Mouse (Mus musculus): ENCODE data around the gene Rragb.

The Rragb gene

DNA sequence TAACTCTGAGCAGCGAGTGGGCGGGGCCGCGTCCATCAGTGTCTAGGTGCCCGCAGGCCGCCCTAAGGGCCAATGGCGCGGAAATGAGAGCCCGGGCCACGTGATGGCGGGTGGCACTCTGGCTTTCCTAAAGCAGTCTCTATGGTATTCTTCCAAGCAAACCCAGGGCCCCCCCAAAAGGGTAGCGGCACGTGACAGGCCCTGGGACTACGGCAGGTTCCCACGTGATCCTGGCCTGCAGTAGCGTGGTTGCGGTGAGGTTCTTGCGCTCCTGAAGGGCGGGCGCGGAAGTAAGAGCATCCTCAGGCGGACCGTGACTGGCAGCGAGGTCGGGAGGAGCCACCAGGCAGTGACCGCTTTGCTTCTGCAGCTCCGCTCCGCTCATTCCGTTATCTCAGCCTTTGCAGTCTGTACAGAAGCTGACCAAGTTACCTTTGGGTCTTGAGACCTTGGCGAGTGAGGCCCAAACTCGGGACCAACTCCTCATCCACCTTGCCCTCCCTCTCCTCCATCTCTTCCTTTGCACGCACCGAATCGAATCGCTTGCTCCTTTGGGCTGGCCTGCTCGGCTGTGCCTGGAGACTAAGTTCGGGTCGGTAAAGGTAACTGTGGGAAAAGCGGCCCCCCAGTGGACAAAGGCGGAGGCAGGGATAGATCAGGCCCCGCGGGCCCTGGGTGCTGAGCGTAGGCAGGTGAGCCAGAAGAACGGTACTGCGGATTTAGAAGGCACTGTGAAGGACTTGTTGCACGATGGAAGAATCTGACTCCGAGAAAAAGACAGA, at the start of gene Rragb:
Gene Rragb, plus strand, starts transcription at position 248 of the 782 bp plus-strand sequence.
- DNase-seq = peak; percentile 59

DNA sequence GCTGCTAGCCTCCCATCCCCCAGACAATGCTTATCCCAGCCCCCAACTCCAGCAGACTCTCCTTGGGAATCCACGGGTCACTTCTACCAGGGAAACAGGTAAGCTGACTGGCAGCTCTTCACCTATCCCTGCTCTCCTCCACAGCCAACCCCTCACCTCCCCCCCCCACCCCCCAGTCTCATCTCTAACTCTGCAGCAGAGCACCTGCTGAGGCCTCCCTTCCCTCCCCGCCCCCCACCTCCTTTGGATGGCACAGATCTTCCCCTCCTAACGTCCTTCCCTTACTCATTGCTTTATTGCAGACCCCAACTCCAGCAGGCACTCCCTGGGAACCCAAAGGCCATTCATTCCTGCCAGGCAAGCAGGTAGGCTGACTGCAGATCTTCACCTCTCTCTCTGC, 21.3 kb upstream of the Rragb start, which contains the start of gene Foxr2:
Gene Foxr2, plus strand, starts transcription at position 301 of the 400 bp plus-strand sequence.
- DNase-seq = no peak

DNA sequence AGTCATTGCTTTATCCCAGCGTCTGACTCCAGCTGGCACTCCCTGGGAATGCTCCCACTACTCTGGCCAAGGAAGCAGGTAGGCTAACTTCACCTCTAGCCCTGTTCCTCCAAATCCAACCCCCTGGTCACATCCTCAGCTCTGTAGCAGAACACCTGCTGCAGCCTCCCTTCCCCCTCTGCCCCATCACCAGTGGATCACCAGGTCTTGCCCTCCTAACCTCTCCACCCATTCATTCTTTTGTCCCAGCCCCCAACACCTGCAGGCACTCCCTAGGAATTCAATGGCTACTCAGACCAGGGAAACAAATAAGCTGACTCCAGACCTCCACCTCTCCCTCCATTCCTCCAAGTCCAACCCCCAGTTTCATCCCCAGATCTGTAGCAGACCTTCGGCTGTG, 20.8 kb upstream of the Rragb start:
- DNase-seq = no peak

DNA sequence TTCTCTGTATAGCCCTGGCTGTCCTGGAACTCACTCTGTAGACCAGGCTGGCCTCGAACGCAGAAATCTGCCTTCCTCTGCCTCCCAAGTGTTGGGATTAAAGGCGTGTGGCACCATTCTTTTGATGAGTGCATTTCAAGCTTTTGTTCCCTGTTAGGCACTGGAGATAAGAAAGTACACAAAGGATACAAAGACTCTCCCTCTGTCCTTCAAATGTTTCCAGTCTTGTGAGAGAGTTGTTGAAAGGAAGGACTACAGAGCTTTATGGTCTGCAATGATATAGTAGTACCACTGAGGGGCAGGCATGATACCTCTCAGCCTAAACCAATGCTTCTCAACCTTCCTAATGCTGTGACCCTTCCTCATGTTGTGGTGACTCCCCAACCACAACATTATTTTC, 2.9 kb downstream of the Rragb start:
- DNase-seq = no peak

GRCm38 (mm10) chrX:153151766-153152165, 12.0 kb downstream of the Rragb start:
- DNase-seq = no peak

DNA sequence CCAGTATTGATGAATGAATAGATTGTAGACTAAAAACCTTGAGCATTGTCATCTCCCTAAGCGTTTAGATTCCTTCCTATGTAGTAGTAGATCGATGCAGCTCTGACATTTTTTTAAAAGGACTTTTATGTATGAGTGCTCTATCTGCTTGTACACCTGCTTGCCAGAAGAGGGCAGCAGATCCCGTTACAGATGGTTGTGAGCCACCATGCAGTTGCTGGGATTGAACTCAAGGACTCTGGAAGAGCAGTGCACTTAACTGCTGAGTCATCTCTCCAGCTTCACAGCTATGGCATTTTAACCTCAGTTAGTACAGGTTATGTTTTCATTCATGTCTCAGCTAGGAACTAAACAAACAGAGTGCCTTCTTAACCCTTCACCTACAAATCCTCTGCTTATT, 15.5 kb downstream of the Rragb start:
- peak; percentile 27 for DNase-seq

DNA sequence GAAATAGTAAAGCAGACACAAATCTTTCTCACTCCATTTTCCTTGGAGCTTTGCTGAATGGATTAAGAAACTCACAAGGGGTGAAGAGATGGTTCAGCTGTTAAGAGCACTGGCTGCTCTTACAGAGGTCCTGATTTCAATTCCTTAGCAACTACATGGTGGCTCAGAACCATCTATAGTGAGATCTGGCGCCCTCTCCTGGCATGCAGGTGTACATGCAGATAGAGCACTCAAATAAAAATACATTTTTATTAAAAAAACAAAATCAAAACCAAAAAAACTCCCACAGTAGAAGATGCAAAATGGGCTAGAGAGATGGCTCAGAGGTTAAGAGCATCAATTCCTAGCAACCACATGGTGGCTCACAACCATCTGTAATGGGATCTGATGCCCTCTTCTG, 35.0 kb downstream of the Rragb start:
- peak; percentile 3 for DNase-seq

GRCm38 (mm10) chrX:153182221-153182620, 42.4 kb downstream of the Rragb start:
- peak; percentile 18 for DNase-seq

DNA sequence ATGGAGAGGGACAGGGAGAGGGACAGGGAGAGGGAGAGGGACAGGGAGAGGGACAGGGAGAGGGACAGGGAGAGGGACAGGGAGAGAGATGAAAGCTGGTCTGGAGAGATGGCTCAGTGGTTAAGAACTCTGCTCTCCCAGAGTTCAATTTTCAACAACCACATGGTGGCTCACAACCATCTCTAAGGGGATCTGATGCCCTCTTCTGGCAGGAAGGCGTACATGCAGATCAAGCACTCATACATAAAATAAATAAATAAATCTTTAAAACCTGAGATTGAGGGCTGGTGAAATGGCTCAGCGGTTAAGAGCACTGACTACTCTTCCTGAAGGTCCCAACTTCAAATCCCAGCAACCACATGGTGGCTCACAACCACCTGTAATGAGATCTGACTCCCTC, 59.4 kb downstream of the Rragb start:
- DNase-seq = peak; percentile 10

GRCm38 (mm10) chrX:153211101-153211500, 71.3 kb downstream of the Rragb start:
- no peak for DNase-seq

Measured in lung, postnatal 10 days (tissue).